Mouse (Mus musculus): ENCODE results near the gene Sf3b5. TPM values are rescaled to one million over a fixed set of nuclear protein-coding genes. Genes with fewer than 3 reads are reported as not detected.

Gene Sf3b5
- polyA plus RNA-seq, 1 experiment from 2014 or later: 39.9 TPM

- Histone ChIP-seq H3K27ac (ENCODE audit: low read depth, low read length) (no peak overlapping the region), H3K9ac (ENCODE audit: low read length) (no peak overlapping the region), H3K36me3 (ENCODE audit: control insufficient read depth, insufficient read depth, low read length) (no peaks in the 10 kb centered on the region), H3K27me3 (ENCODE audit: control insufficient read depth, insufficient read depth, low read length) (no peaks in the 10 kb centered on the region), H3K4me3 (ENCODE audit: low read depth, low read length) (no peak overlapping the region), H3K4me2 (no peak overlapping the region), H3K4me1 (ENCODE audit: control insufficient read depth, insufficient read depth, low read length) (no peaks in the 10 kb centered on the region), H3K9me3 (ENCODE audit: control insufficient read depth, low read length) (no peaks in the 10 kb centered on the region)
- no peak for DNase-seq (ENCODE audit: low spot score, missing footprints)
- WGBS: 87% methylated on average over 5 of the region's 5 CpGs
- ATAC-seq (ENCODE audit: low FRiP score): no peak
Measured at GRCm38 (mm10) chr10:12991953-12992352, 13.2 kb upstream of the Sf3b5 start.

- H3K9ac ChIP-seq (ENCODE audit: low read length): no peak overlapping the region
- H3K4me3 ChIP-seq (ENCODE audit: low read depth, low read length): no peak overlapping the region
- H3K27ac ChIP-seq (ENCODE audit: low read depth, low read length): no peak overlapping the region
- H3K36me3 ChIP-seq (ENCODE audit: control insufficient read depth, insufficient read depth, low read length): no peaks in the 10 kb centered on the region
- no peak for ATAC-seq (ENCODE audit: low FRiP score)
- no peaks in the 10 kb centered on the region for H3K9me3 ChIP-seq (ENCODE audit: control insufficient read depth, low read length)
- no peaks in the 10 kb centered on the region for H3K4me1 ChIP-seq (ENCODE audit: control insufficient read depth, insufficient read depth, low read length)
- H3K4me2 ChIP-seq: no peak overlapping the region
- WGBS: 89% methylated on average over 25 of the region's 25 CpGs
- no peak for DNase-seq (ENCODE audit: low spot score, missing footprints)
- H3K27me3 ChIP-seq (ENCODE audit: control insufficient read depth, insufficient read depth, low read length): no peaks in the 10 kb centered on the region
Measured at GRCm38 (mm10) chr10:12993411-12994039, 11.6 kb upstream of the Sf3b5 start.

- no peak overlapping the region for H3K27ac ChIP-seq (ENCODE audit: low read depth, low read length)
- no peaks in the 10 kb centered on the region for H3K36me3 ChIP-seq (ENCODE audit: control insufficient read depth, insufficient read depth, low read length)
- peak; percentile 84 for ATAC-seq (ENCODE audit: low FRiP score)
- H3K27me3 ChIP-seq (ENCODE audit: control insufficient read depth, insufficient read depth, low read length): no peaks in the 10 kb centered on the region
- no peaks in the 10 kb centered on the region for H3K4me1 ChIP-seq (ENCODE audit: control insufficient read depth, insufficient read depth, low read length)
- peak; percentile 98 for DNase-seq (ENCODE audit: low spot score, missing footprints)
- H3K4me2 ChIP-seq: no peak overlapping the region
- 49% methylated on average over 17 of the region's 17 CpGs for WGBS
- H3K9me3 ChIP-seq (ENCODE audit: control insufficient read depth, low read length): no peaks in the 10 kb centered on the region
- no peak overlapping the region for H3K4me3 ChIP-seq (ENCODE audit: low read depth, low read length)
- H3K9ac ChIP-seq (ENCODE audit: low read length): no peak overlapping the region
Measured at GRCm38 (mm10) chr10:12996736-12997477, 8.2 kb upstream of the Sf3b5 start.

DNA sequence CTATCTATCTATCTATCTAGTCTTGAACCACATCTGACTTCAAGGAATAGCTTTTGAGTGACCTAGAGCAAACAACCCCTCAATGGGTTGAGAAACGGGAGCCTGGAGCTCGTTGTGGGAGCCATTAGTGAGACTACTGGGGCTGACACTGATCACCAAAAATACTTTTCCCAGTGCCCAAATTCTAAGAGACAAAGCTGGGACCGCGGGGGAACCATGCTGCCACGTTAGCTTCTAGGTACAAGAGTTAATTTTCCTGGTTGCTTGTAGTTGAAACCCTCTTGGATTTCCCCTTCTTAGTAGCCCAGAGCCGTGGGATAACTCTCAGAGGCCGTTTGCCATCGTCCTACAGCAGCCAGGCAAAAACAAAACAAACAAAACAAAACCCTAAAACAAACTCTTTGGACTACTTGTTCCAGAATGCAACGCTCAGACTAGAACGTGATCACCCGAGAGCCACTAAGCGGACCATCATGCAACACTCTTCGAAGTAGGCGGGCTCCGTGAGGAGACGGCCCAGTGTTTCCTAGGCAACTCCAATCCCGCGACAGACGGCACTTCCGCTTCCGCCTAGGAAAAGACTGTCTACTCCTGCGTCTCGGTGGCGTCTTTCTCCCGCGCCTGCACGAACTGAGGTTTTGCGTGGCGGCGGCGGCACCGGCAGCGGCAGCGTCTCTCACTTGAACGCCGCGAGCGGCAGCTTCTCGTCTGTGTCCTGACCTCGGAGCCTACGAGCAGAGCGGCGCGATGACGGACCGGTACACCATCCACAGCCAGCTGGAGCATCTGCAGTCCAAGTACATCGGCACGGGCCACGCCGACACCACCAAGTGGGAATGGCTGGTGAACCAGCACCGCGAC lies 3.0 kb downstream of the Sf3b5 start:
- WGBS: 4% methylated on average over 52 of the region's 52 CpGs
- no peaks in the 10 kb centered on the region for H3K27me3 ChIP-seq (ENCODE audit: control insufficient read depth, insufficient read depth, low read length)
- peak overlapping the region; percentile 83 for H3K9ac ChIP-seq (ENCODE audit: low read length)
- H3K9me3 ChIP-seq (ENCODE audit: control insufficient read depth, low read length): no peaks in the 10 kb centered on the region
- peak overlapping the region; percentile 81 for H3K4me2 ChIP-seq
- DNase-seq (ENCODE audit: low spot score, missing footprints) (peak; percentile 98), ATAC-seq (ENCODE audit: low FRiP score) (peak; percentile 99)
- H3K27ac ChIP-seq (ENCODE audit: low read depth, low read length): peak overlapping the region; percentile 40
- no peaks in the 10 kb centered on the region for H3K36me3 ChIP-seq (ENCODE audit: control insufficient read depth, insufficient read depth, low read length)
- H3K4me3 ChIP-seq (ENCODE audit: low read depth, low read length): peak overlapping the region; percentile 95
- peaks cover 10% of the 10 kb centered on the region for H3K4me1 ChIP-seq (ENCODE audit: control insufficient read depth, insufficient read depth, low read length)

GRCm38 (mm10) chr10:13008737-13009121 lies 3.6 kb downstream of the Sf3b5 start:
- H3K36me3 ChIP-seq (ENCODE audit: control insufficient read depth, insufficient read depth, low read length): no peaks in the 10 kb centered on the region
- ATAC-seq (ENCODE audit: low FRiP score) (peak; percentile 39), DNase-seq (ENCODE audit: low spot score, missing footprints) (no peak)
- WGBS: 2% methylated on average over 29 of the region's 29 CpGs
- H3K4me2 ChIP-seq: peak overlapping the region; percentile 81
- H3K9me3 ChIP-seq (ENCODE audit: control insufficient read depth, low read length): no peaks in the 10 kb centered on the region
- peak overlapping the region; percentile 95 for H3K4me3 ChIP-seq (ENCODE audit: low read depth, low read length)
- no peaks in the 10 kb centered on the region for H3K27me3 ChIP-seq (ENCODE audit: control insufficient read depth, insufficient read depth, low read length)
- peaks cover 10% of the 10 kb centered on the region for H3K4me1 ChIP-seq (ENCODE audit: control insufficient read depth, insufficient read depth, low read length)
- peak overlapping the region; percentile 83 for H3K9ac ChIP-seq (ENCODE audit: low read length)
- H3K27ac ChIP-seq (ENCODE audit: low read depth, low read length): peak overlapping the region; percentile 40

DNA sequence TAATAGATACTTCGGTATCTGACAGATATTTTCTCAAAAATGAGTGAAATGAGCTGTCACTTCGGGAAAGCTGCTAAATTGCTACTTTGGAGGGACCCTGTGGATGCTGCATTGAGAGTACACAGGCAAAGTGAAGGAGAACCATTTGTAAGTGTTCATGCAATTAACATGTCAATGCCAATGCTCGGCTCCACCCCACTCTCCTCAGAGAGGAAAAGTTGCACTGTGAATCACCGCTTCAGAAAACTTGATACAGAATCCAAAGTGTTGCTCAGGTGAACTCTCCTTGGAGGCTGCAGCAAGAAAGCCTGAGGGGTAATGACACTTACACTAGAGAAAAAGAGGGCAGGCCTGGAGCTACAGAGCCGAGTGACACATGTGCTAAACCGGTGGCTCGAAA lies 8.9 kb downstream of the Sf3b5 start:
- Histone ChIP-seq H3K9me3 (ENCODE audit: control insufficient read depth, low read length) (no peaks in the 10 kb centered on the region), H3K9ac (ENCODE audit: low read length) (no peak overlapping the region), H3K36me3 (ENCODE audit: control insufficient read depth, insufficient read depth, low read length) (no peaks in the 10 kb centered on the region), H3K27ac (ENCODE audit: low read depth, low read length) (no peak overlapping the region), H3K4me2 (no peak overlapping the region), H3K4me1 (ENCODE audit: control insufficient read depth, insufficient read depth, low read length) (peaks cover 8% of the 10 kb centered on the region), H3K27me3 (ENCODE audit: control insufficient read depth, insufficient read depth, low read length) (no peaks in the 10 kb centered on the region), H3K4me3 (ENCODE audit: low read depth, low read length) (no peak overlapping the region)
- 75% methylated on average over 7 of the region's 7 CpGs for WGBS
- DNase-seq (ENCODE audit: low spot score, missing footprints) (peak; percentile 61), ATAC-seq (ENCODE audit: low FRiP score) (no peak)

DNA sequence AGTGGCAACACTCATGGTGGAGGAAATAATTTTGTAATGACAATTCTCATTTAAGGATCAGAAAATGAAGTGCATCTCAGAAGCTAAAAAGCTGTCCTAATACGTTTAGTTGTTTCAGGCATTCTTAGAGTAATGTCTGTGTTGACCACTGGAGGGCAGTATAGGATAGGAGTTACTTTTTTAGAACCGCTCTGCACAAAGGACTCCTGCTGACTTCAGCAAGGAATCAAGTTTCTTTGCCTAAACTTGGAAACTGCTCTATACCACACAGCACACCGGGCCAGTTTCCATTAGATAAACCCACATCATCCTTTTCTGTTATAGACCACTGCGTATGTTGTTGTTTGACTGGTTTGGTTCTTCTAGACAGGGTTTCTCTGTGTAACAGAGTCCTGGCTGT lies 11.4 kb downstream of the Sf3b5 start:
- Histone ChIP-seq H3K4me3 (ENCODE audit: low read depth, low read length) (no peak overlapping the region), H3K27me3 (ENCODE audit: control insufficient read depth, insufficient read depth, low read length) (no peaks in the 10 kb centered on the region), H3K9ac (ENCODE audit: low read length) (no peak overlapping the region), H3K4me2 (no peak overlapping the region), H3K4me1 (ENCODE audit: control insufficient read depth, insufficient read depth, low read length) (no peaks in the 10 kb centered on the region), H3K9me3 (ENCODE audit: control insufficient read depth, low read length) (no peaks in the 10 kb centered on the region), H3K36me3 (ENCODE audit: control insufficient read depth, insufficient read depth, low read length) (no peaks in the 10 kb centered on the region), H3K27ac (ENCODE audit: low read depth, low read length) (no peak overlapping the region)
- peak; percentile 93 for DNase-seq (ENCODE audit: low spot score, missing footprints)
- peak; percentile 61; the same call in 1 of the 2 replicates for ATAC-seq (ENCODE audit: low FRiP score)
- WGBS: 30% methylated on average over 4 of the region's 4 CpGs

GRCm38 (mm10) chr10:13018510-13018909 lies 13.4 kb downstream of the Sf3b5 start:
- 62% methylated on average over 7 of the region's 7 CpGs for WGBS
- no peak overlapping the region for H3K4me3 ChIP-seq (ENCODE audit: low read depth, low read length)

DNA sequence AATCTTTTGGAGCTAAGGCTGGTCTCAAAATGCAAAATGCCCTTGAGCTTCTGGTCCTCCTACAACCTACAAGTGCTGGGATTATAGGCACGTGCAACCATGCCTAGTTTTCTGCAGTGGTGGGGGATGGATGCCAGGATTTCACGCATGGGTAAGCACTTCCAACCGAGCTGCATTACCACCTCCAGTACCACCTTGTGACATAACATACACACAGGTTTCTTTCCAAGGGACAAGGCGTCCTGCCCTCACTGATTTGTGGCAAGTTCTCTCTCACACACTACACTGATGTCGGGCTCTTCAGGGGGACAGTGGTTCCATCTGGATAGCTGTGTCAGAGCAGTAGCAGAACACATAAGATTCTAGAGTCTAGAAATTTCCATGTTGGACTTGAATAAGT lies 13.9 kb downstream of the Sf3b5 start:
- no peak for ATAC-seq (ENCODE audit: low FRiP score)
- no peak overlapping the region for H3K4me3 ChIP-seq (ENCODE audit: low read depth, low read length)

More at GRCm38 (mm10) chr10:13018510-13018909, 13.4 kb downstream of the Sf3b5 start:
- ATAC-seq (ENCODE audit: low FRiP score) (peak; percentile 53; the same call in 1 of the 2 replicates), DNase-seq (ENCODE audit: low spot score, missing footprints) (peak; percentile 85)
- Histone ChIP-seq H3K9me3 (ENCODE audit: control insufficient read depth, low read length) (no peaks in the 10 kb centered on the region), H3K9ac (ENCODE audit: low read length) (no peak overlapping the region), H3K4me2 (no peak overlapping the region), H3K36me3 (ENCODE audit: control insufficient read depth, insufficient read depth, low read length) (no peaks in the 10 kb centered on the region), H3K4me1 (ENCODE audit: control insufficient read depth, insufficient read depth, low read length) (no peaks in the 10 kb centered on the region), H3K27ac (ENCODE audit: low read depth, low read length) (no peak overlapping the region), H3K27me3 (ENCODE audit: control insufficient read depth, insufficient read depth, low read length) (no peaks in the 10 kb centered on the region)

More for the DNA sequence above, 13.9 kb downstream of the Sf3b5 start:
- H3K27ac ChIP-seq (ENCODE audit: low read depth, low read length): no peak overlapping the region
- H3K9ac ChIP-seq (ENCODE audit: low read length): no peak overlapping the region
- WGBS: 77% methylated on average over 5 of the region's 5 CpGs
- H3K4me1 ChIP-seq (ENCODE audit: control insufficient read depth, insufficient read depth, low read length): no peaks in the 10 kb centered on the region
- H3K9me3 ChIP-seq (ENCODE audit: control insufficient read depth, low read length): no peaks in the 10 kb centered on the region
- no peaks in the 10 kb centered on the region for H3K36me3 ChIP-seq (ENCODE audit: control insufficient read depth, insufficient read depth, low read length)
- DNase-seq (ENCODE audit: low spot score, missing footprints): peak; percentile 76
- no peak overlapping the region for H3K4me2 ChIP-seq
- H3K27me3 ChIP-seq (ENCODE audit: control insufficient read depth, insufficient read depth, low read length): no peaks in the 10 kb centered on the region

All from midbrain, embryonic 11.5 days (tissue).